Mouse (Mus musculus) kidney, embryonic 14.5 days (tissue): Measurements from ENCODE around the gene Pdxp. TPM values are rescaled to one million over a fixed set of nuclear protein-coding genes. Genes with fewer than 3 reads are reported as not detected.
A peak's percentile ranks its signal among the peaks of the same experiment; 100 is the strongest.

Source experiments
- ATAC-seq: fragments of 200-750 bp; cut with Nextera tagmentation; 2 replicates; pipeline ENCODE4 v1.8.0; 2017; ENCODE audit warnings: moderate number of reproducible peaks, mild to moderate bottlenecking, moderate TSS enrichment, moderate library complexity; ENCODE audit not compliant: low FRiP score, low TSS enrichment
- H3K27ac ChIP-seq: fragments of 300-500 bp; sonication (generic); 2 replicates; pipeline ENCODE4 v1.5.1; 2014; ENCODE audit warnings: low read depth, mild to moderate bottlenecking, low read length, moderate library complexity, mixed read lengths
- H3K27me3 ChIP-seq: fragments of 300-500 bp; sonication (generic); 2 replicates; pipeline ENCODE4 v1.6.1; 2014; ENCODE audit warnings: mild to moderate bottlenecking, low read length; ENCODE audit not compliant: control insufficient read depth, insufficient read depth
- H3K36me3 ChIP-seq: fragments of 300-500 bp; sonication (generic); 2 replicates; pipeline ENCODE4 v1.6.1; 2014; ENCODE audit warnings: low read length, mixed read lengths; ENCODE audit not compliant: control insufficient read depth, insufficient read depth
- H3K4me1 ChIP-seq: fragments of 300-500 bp; sonication (generic); 2 replicates; pipeline ENCODE4 v1.6.1; 2014; ENCODE audit warnings: low read length, mixed read lengths; ENCODE audit not compliant: control insufficient read depth, insufficient read depth
- H3K4me2 ChIP-seq: fragments of 300-500 bp; sonication (generic); replicated peaks from 2 replicates; pipeline ENCODE4 v1.6.1; 2014; ENCODE audit warnings: low read depth, mild to moderate bottlenecking, low read length
- H3K4me3 ChIP-seq: fragments of 300-500 bp; sonication (generic); 2 replicates; pipeline ENCODE4 v1.5.1; 2014; ENCODE audit warnings: mild to moderate bottlenecking, low read length
- H3K9ac ChIP-seq: fragments of 300-500 bp; sonication (generic); 2 replicates; pipeline ENCODE4 v1.6.1; 2014; ENCODE audit warnings: low read depth, mild to moderate bottlenecking, low read length, moderate library complexity
- H3K9me3 ChIP-seq: fragments of 300-500 bp; sonication (generic); 2 replicates; pipeline ENCODE4 v1.6.1; 2016; ENCODE audit warnings: low read length; ENCODE audit not compliant: control insufficient read depth
- WGBS: fragments of 180-500 bp; shearing (Covaris S2); extraction: QIAGEN DNeasy Blood & Tissue Kit; methylation state at CpG from one replicate; pipeline ENCODE4 v1.1.7; 2014; 5-methylcytosine and 5-hydroxymethylcytosine counted together
- polyA plus RNA-seq: library from polyadenylated mRNA; unstranded; fragments of >200 nt; fragmentation: Nextera tagmentation; extraction: Ambion mirVana; gene quantifications from 2 replicates; pipeline ENCODE4 v1.2.1, GENCODE M21; 2014

The Pdxp gene
- polyA plus RNA-seq, 1 experiment from 2014 or later = 20.5 TPM

DNA sequence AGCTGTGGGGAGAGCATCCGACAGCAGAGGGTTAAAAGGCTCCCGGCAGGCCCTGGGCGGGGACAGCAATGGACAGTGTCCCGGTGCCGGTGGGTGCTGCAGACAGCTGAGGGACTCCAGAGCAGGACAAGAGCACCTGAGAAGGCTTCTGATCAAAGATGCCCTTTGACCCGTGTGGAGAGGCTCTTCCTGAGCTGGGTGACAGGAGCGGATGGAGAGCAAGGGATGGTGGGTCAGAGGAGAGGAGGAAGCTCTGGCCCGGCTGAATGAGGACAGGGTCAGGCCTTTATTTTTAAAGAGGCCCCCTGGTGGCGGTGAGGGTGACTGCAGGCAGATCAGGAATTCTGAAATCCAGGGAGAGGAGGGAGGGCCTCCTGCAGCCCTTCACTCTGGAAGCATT is 28.9 kb downstream of the Pdxp start:
- WGBS = 0% methylated on average over 9 of the region's 9 CpGs
- Histone ChIP-seq H3K4me1 (peaks cover 5% of the 10 kb centered on the region; the same call in 1 of the 2 replicates), H3K9ac (peak overlapping the region; percentile 55; the same call in 1 of the 2 replicates), H3K36me3 (peaks cover 36% of the 10 kb centered on the region), H3K4me3 (peak overlapping the region; percentile 39), H3K4me2 (peak overlapping the region; percentile 61), H3K27ac (0 out of 2 replicates have a peak overlapping the region, but pooled peaks have one; percentile 24), H3K9me3 (no peaks in the 10 kb centered on the region), H3K27me3 (no peaks in the 10 kb centered on the region)
- ATAC-seq = peak; percentile 73

- Histone ChIP-seq H3K4me3 (no peak overlapping the region), H3K4me2 (no peak overlapping the region), H3K27me3 (no peaks in the 10 kb centered on the region), H3K9me3 (no peaks in the 10 kb centered on the region), H3K36me3 (peaks cover 4% of the 10 kb centered on the region; the same call in 1 of the 2 replicates), H3K9ac (no peak overlapping the region), H3K4me1 (peaks cover 8% of the 10 kb centered on the region; the same call in 1 of the 2 replicates), H3K27ac (no peak overlapping the region)
- WGBS = 79% methylated on average over 7 of the region's 7 CpGs
- ATAC-seq = no peak
These were observed 32.5 kb downstream of the Pdxp start for GRCm38 (mm10) chr15:78946232-78946631.

- Histone ChIP-seq H3K4me3 (peak within 1 kb of the TSS; percentile 41), H3K4me1 (peaks cover 8% of the 10 kb centered on the region; the same call in 1 of the 2 replicates), H3K27me3 (no peaks in the 10 kb centered on the region), H3K36me3 (no peaks in the 10 kb centered on the region), H3K9me3 (no peaks in the 10 kb centered on the region), H3K4me2 (peak within 1 kb of the TSS; percentile 59), H3K27ac (peak within 1 kb of the TSS; percentile 24; the same call in 1 of the 2 replicates), H3K9ac (peak within 1 kb of the TSS; percentile 52)
- WGBS = 0% methylated on average over 24 of the region's 24 CpGs
- peak; percentile 97 for ATAC-seq
These were observed 33.9 kb downstream of the Pdxp start, which contains the start of gene Triobp for GRCm38 (mm10) chr15:78947657-78948056. TSS of gene Triobp (plus strand) at chr15:78947724.

DNA sequence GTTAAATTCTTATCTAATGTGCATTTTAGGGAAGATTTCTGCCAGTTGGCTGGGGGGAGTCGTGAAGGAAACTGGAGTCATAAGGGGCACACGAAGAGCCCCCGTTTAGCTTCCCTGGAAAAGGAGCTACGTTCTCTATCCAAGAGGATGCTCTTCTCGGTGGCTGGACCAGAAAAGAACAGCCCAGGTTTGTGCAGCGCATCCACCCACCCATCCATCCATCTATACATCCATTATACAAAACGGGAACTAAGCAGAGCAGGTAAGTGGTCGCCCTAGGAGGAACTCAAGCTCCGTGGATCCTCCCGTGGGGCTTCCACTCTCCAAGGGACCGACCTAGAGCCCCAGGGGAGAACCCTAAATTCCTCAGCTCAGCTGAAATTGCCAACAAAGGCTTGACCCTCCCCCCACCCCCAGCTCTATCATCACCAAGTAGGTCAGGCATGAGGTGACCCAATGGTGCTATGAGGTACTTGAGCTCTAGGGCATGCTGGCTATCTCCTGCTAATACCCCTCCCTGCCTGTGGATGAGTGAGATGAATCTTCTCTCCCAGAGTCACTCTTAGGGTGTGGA is 34.5 kb downstream of the Pdxp start:
- Histone ChIP-seq H3K36me3 (no peaks in the 10 kb centered on the region), H3K4me2 (peak overlapping the region; percentile 59), H3K9ac (peak overlapping the region; percentile 52), H3K27ac (0 out of 2 replicates have a peak overlapping the region, but pooled peaks have one; percentile 5), H3K4me3 (peak overlapping the region; percentile 41), H3K27me3 (no peaks in the 10 kb centered on the region), H3K4me1 (peaks cover 8% of the 10 kb centered on the region; the same call in 1 of the 2 replicates), H3K9me3 (no peaks in the 10 kb centered on the region)
- WGBS = under 1% methylated on average over 11 of the region's 11 CpGs
- 0 out of 2 replicates have a peak, but pooled peaks have one; percentile 2 for ATAC-seq

GRCm38 (mm10) chr15:78948883-78949282 is 35.2 kb downstream of the Pdxp start:
- Histone ChIP-seq H3K9me3 (no peaks in the 10 kb centered on the region), H3K4me1 (peaks cover 8% of the 10 kb centered on the region; the same call in 1 of the 2 replicates), H3K9ac (no peak overlapping the region), H3K4me2 (no peak overlapping the region), H3K27me3 (no peaks in the 10 kb centered on the region), H3K4me3 (no peak overlapping the region), H3K36me3 (no peaks in the 10 kb centered on the region), H3K27ac (no peak overlapping the region)
- WGBS = 94% methylated on average over 3 of the region's 3 CpGs
- ATAC-seq = no peak

GRCm38 (mm10) chr15:78955663-78956062 is 41.9 kb downstream of the Pdxp start:
- Histone ChIP-seq H3K4me1 (peaks cover 10% of the 10 kb centered on the region; the same call in 1 of the 2 replicates), H3K9ac (no peak overlapping the region), H3K4me2 (no peak overlapping the region), H3K4me3 (no peak overlapping the region), H3K9me3 (no peaks in the 10 kb centered on the region), H3K36me3 (peaks cover 6% of the 10 kb centered on the region; the same call in 1 of the 2 replicates), H3K27me3 (no peaks in the 10 kb centered on the region), H3K27ac (no peak overlapping the region)
- 88% methylated on average over 3 of the region's 3 CpGs for WGBS
- no peak for ATAC-seq

DNA sequence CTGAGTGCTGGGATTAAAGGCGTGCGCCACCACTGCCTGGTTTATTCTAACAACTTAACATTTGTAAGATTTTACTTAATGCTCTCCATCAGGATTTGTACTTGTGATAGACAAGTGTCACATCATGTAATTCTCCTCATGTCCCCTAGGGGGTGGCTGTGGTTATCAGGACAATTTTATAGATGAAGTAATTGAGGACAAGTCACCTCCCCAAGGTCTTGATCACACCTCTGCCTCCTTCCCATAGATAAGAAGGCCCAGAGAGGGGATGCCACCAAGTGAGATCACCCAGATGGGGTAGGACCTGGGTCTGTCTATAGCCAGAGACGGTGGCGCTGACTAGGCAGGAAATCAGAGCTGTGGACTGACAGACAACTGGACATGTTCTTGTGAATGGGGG is 42.6 kb downstream of the Pdxp start:
- Histone ChIP-seq H3K9ac (no peak overlapping the region), H3K4me2 (no peak overlapping the region), H3K36me3 (peaks cover 6% of the 10 kb centered on the region; the same call in 1 of the 2 replicates), H3K4me3 (no peak overlapping the region), H3K4me1 (peaks cover 10% of the 10 kb centered on the region; the same call in 1 of the 2 replicates), H3K27ac (0 out of 2 replicates have a peak overlapping the region, but pooled peaks have one; percentile 24), H3K27me3 (no peaks in the 10 kb centered on the region), H3K9me3 (no peaks in the 10 kb centered on the region)
- ATAC-seq = peak; percentile 21; the same call in 1 of the 2 replicates
- WGBS = 74% methylated on average over 4 of the region's 4 CpGs

DNA sequence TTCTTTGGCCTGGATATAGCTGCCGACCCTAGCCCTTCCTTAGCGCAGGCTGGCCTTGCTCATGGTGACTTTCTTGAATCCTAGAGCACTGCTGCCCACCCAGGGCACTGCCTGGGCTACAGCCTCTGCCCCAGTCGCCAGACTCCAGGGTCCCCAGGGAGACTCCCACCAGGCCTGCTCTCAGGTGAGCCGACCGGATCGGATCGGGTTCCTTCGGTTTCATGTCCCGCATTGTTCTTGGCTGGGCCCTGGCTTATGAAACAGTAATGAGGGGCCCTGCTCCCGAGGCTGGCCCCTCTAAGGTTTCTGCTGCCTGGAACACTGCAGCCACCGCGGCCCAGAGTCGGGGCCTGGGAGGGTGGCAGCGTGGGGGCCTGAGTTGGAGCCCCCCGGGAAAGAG is 43.3 kb downstream of the Pdxp start:
- ATAC-seq = peak; percentile 63
- 33% methylated on average over 15 of the region's 15 CpGs for WGBS
- H3K4me2 ChIP-seq = peak overlapping the region; percentile 25
- peaks cover 10% of the 10 kb centered on the region; the same call in 1 of the 2 replicates for H3K4me1 ChIP-seq
- H3K27ac ChIP-seq = 0 out of 2 replicates have a peak overlapping the region, but pooled peaks have one; percentile 24
- H3K27me3 ChIP-seq = no peaks in the 10 kb centered on the region
- no peaks in the 10 kb centered on the region for H3K9me3 ChIP-seq
- no peak overlapping the region; the same call in 1 of the 2 replicates for H3K9ac ChIP-seq
- peaks cover 6% of the 10 kb centered on the region; the same call in 1 of the 2 replicates for H3K36me3 ChIP-seq
- H3K4me3 ChIP-seq = no peak overlapping the region

DNA sequence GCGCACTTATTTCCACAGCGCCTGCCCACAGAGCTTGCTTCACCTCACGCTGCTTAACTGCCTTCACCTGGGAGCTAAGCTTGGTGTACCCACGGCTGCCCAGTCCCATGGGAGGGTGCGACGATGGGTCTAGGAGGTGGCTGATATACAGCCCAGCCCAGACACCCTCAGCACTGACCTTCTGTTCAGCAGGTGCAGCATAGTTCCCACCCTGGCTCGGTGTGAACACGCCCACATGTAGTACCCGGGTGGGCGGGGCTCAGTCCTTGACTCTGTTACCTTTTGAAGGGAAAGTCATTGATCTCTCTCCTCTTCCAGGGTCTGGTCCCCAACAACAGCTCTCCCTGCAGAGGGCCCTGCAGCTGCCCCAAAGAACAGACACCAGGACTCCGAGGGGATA is 45.8 kb downstream of the Pdxp start:
- Histone ChIP-seq H3K36me3 (peaks cover 6% of the 10 kb centered on the region; the same call in 1 of the 2 replicates), H3K4me2 (no peak overlapping the region), H3K9ac (no peak overlapping the region), H3K4me3 (no peak overlapping the region), H3K27ac (no peak overlapping the region), H3K9me3 (no peaks in the 10 kb centered on the region), H3K27me3 (no peaks in the 10 kb centered on the region), H3K4me1 (peaks cover 10% of the 10 kb centered on the region; the same call in 1 of the 2 replicates)
- ATAC-seq = no peak
- 81% methylated on average over 11 of the region's 11 CpGs for WGBS
